26 mouse cellular contexts compared by ENCODE assay signal in the genomic region with DNA sequence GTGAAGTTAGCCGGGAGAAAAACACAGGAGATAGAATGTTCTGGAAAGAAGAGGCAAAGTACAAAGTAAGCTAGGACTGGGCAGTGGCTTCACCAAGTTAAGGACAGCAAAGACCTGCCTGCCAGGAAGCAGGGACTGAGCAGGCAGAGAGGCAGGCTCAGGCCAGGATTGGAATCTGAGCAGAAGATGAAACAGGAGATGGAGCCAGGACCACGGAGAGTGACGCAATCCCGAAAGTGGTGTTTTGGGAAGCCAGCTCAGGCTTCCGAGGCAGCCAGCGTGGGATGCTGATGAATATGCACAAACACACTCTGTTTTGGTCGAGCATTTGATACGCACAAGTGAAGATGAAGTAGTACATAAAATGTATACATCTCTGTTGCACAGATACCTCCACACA. TPM values are rescaled to one million over a fixed set of nuclear protein-coding genes. Genes with fewer than 3 reads are reported as not detected.
DNase-seq lines count a peak whose midpoint lies in the region; ATAC-seq and TF ChIP-seq lines count a peak whose summit lies in the region.
"Had no signal": no experiment of that assay in that cellular context is flagged by ENCODE, and none has a peak within 500 bp of the region (broad histone marks: within the 10 kb centered on the region; RNA-seq: fewer than 3 reads in every experiment).

No protein-coding gene starts in this region.

- no peaks in the 10 kb centered on the region for H3K36me3 ChIP-seq in kidney, postnatal 0 days (ENCODE audit: insufficient read depth, low read length)
- H3K36me3 ChIP-seq: heart, embryonic 12.5 days had no signal

- no peak overlapping the region for H3K4me2 ChIP-seq in kidney, postnatal 0 days (ENCODE audit: low read length)
- H3K4me2 ChIP-seq: forebrain, embryonic 13.5 days; heart, embryonic 12.5 days; lung, embryonic 14.5 days had no signal

- 33% methylated on average over 8 of the region's 8 CpGs for WGBS in kidney, postnatal 0 days

- no peak for DNase-seq in frontal cortex, postnatal 25 days (ENCODE audit: low spot score in 2 of 2)
- DNase-seq in kidney, postnatal 0 days (ENCODE audit: low spot score): peak; percentile 22
- DNase-seq in kidney, postnatal 36 days: no peak
- DNase-seq in right cerebral cortex, adult 18-20 months: peak; percentile 56
- DNase-seq in right cerebral cortex, postnatal 25 days: no peak
- no peak for DNase-seq in adrenal gland, postnatal 25 days
- DNase-seq: cerebellum, adult 11 months; cerebellum, postnatal 14 days; heart, postnatal 4 days; kidney, adult 18-20 months; kidney, postnatal 14 days; liver; lung, embryonic 14.5 days; right cerebral cortex, postnatal 14 days; thymus, postnatal 14 days had no signal

- TF ChIP-seq CTCF in kidney, postnatal 0 days (IDR thresholded peaks at IDR 0.05; ENCODE audit: low read depth): no peak

- no peak overlapping the region for H3K27ac ChIP-seq in kidney, postnatal 0 days
- H3K27ac ChIP-seq: forebrain, embryonic 13.5 days; stomach, postnatal 0 days had no signal

- H3K9me3 ChIP-seq in kidney, postnatal 0 days (replicated peaks; ENCODE audit: low read length): no peaks in the 10 kb centered on the region
- H3K9me3 ChIP-seq: forebrain, embryonic 13.5 days; heart, embryonic 12.5 days had no signal

- peak; percentile 55 for ATAC-seq in frontal cortex, adult (ENCODE audit: low TSS enrichment)
- ATAC-seq in kidney, postnatal 0 days (replicated peaks; ENCODE audit: low FRiP score, low read depth): no peak
- ATAC-seq in CD4-positive, CD25-positive, alpha-beta regulatory T cell, adult 4 months: no peak
- ATAC-seq: forebrain, embryonic 13.5 days; Patski had no signal

- no peak overlapping the region for H3K9ac ChIP-seq in kidney, postnatal 0 days (ENCODE audit: low read depth, low read length)
- H3K9ac ChIP-seq: forebrain, embryonic 13.5 days; heart, embryonic 12.5 days; lung, embryonic 14.5 days had no signal

- no peak overlapping the region for H3K4me3 ChIP-seq in kidney, postnatal 0 days (replicated peaks; ENCODE audit: low read depth, low read length)
- H3K4me3 ChIP-seq: forebrain, embryonic 13.5 days; heart, embryonic 12.5 days had no signal

- H3K27me3 ChIP-seq in kidney, postnatal 0 days (ENCODE audit: insufficient read depth, low read length): no peaks in the 10 kb centered on the region
- H3K27me3 ChIP-seq: forebrain, embryonic 13.5 days; heart, embryonic 12.5 days; Patski had no signal

- peaks cover 3% of the 10 kb centered on the region; the same call in 1 of the 2 replicates for H3K4me1 ChIP-seq in kidney, postnatal 0 days (replicated peaks; ENCODE audit: insufficient read depth, low read length)

RNA-seq across cellular contexts. Expression of a gene that starts 5.0 kb away (rescaled TPM):
- polyA plus RNA-seq in kidney, postnatal 0 days (2015; fragmentation: Nextera tagmentation; extraction: Ambion mirVana): 13.4 and 14.9 TPM in 2 replicates
- total RNA-seq in adrenal gland, postnatal 25 days (2021): 39.1 and 46.2 TPM in 2 replicates
- polyA plus RNA-seq in CD4-positive, CD25-positive, alpha-beta regulatory T cell, adult 4 months (2017; shearing (Covaris generic)): 1 to 10 TPM; 2.6 to 2.8 TPM

RNA-seq across cellular contexts. Expression of a gene that starts 6.5 kb away (rescaled TPM):
- 281 and 284 TPM in 2 replicates for polyA plus RNA-seq in kidney, postnatal 0 days (2015; fragmentation: Nextera tagmentation; extraction: Ambion mirVana)
- total RNA-seq in adrenal gland, postnatal 25 days (2021): 171 and 182 TPM in 2 replicates
- polyA plus RNA-seq in CD4-positive, CD25-positive, alpha-beta regulatory T cell, adult 4 months (2017; shearing (Covaris generic)): 100 to 1,000 TPM; 505 to 519 TPM

RNA-seq across cellular contexts. Expression of a gene that starts 39.5 kb away (rescaled TPM):
- not detected in 2 replicates for polyA plus RNA-seq in kidney, postnatal 0 days (2015; fragmentation: Nextera tagmentation; extraction: Ambion mirVana)
- total RNA-seq in adrenal gland, postnatal 25 days (2021): not detected in 2 replicates
- polyA plus RNA-seq in CD4-positive, CD25-positive, alpha-beta regulatory T cell, adult 4 months (2017; shearing (Covaris generic)): not detected
- total RNA-seq: heart, postnatal 4 days; layer of hippocampus, postnatal 14 days; left cerebral cortex, postnatal 36 days; midbrain, postnatal 0 days had no signal
- polyA plus RNA-seq: brain, embryonic 14.5 days; forebrain, embryonic 13.5 days; heart, embryonic 12.5 days; lung, embryonic 14.5 days; midbrain, postnatal 0 days; neural tube, embryonic 11.5 days; Patski; stomach, postnatal 0 days had no signal

Comparison
In these comparisons a context has a peak if more than half of its experiments do, and no peak if none do; other contexts are left out.
1. DNase-seq: peak in kidney, postnatal 0 days (single experiment) and right cerebral cortex, adult 18-20 months (single experiment); none in frontal cortex, postnatal 25 days (0 of 2), kidney, postnatal 36 days (0 of 2), right cerebral cortex, postnatal 25 days (single experiment) and adrenal gland, postnatal 25 days (single experiment).